Mouse (Mus musculus) forebrain, embryonic 12.5 days (tissue): ENCODE data around the gene Raet1e. TPM values are rescaled to one million over a fixed set of nuclear protein-coding genes. Genes with fewer than 3 reads are reported as not detected.
"Not testable (repeated sequence)": the region's sequence is repeated elsewhere in the genome, so short reads cannot be mapped to it uniquely, and the experiment has no call there.

Experiments used
- ATAC-seq: fragments of 200-750 bp; cut with Nextera tagmentation; 2 replicates; pipeline ENCODE4 v1.8.0; 2017; ENCODE audit warnings: moderate TSS enrichment; ENCODE audit not compliant: low FRiP score
- H3K27ac ChIP-seq: fragments of 300-500 bp; sonication (generic); 2 replicates; pipeline ENCODE4 v1.5.1; 2016; ENCODE audit warnings: mild to moderate bottlenecking
- H3K27me3 ChIP-seq: fragments of 300-500 bp; sonication (generic); 2 replicates; pipeline ENCODE4 v1.6.1; 2016; ENCODE audit warnings: mild to moderate bottlenecking
- H3K36me3 ChIP-seq: fragments of 300-500 bp; sonication (generic); replicated peaks from 2 replicates; pipeline ENCODE4 v1.6.1; 2016; ENCODE audit warnings: mild to moderate bottlenecking
- H3K4me1 ChIP-seq: fragments of 300-500 bp; sonication (generic); 2 replicates; pipeline ENCODE4 v1.6.1; 2016
- H3K4me2 ChIP-seq: fragments of 300-500 bp; sonication (generic); 2 replicates; pipeline ENCODE4 v1.6.1; 2016; ENCODE audit warnings: mild to moderate bottlenecking, moderate library complexity
- H3K4me3 ChIP-seq: fragments of 300-500 bp; sonication (generic); replicated peaks from 2 replicates; pipeline ENCODE4 v1.5.1; 2016; ENCODE audit warnings: mild to moderate bottlenecking
- H3K9ac ChIP-seq: fragments of 300-500 bp; sonication (generic); 2 replicates; pipeline ENCODE4 v1.6.1; 2016; ENCODE audit warnings: mild to moderate bottlenecking
- H3K9me3 ChIP-seq: fragments of 300-500 bp; sonication (generic); 2 replicates; pipeline ENCODE4 v1.6.1; 2016
- WGBS: fragments of 180-500 bp; shearing (Covaris S2); methylation state at CpG from one replicate; pipeline ENCODE4 v1.1.7; 2016; 5-methylcytosine and 5-hydroxymethylcytosine counted together
- polyA plus RNA-seq: library from polyadenylated mRNA; unstranded; fragments of >200 nt; fragmentation: Nextera tagmentation; extraction: Ambion mirVana; gene quantifications from 2 replicates; pipeline ENCODE4 v1.2.1, GENCODE M21; 2016

Raet1e gene
- polyA plus RNA-seq: 5.7 and 5.9 TPM in 2 replicates

GRCm38 (mm10) chr10:22158310-22158999, at the start of gene Raet1e, which contains the start of gene H60b:
Raet1e (plus strand) TSS chr10:22158569.
H60b (plus strand) TSS chr10:22158586.
- H3K27me3 ChIP-seq: peaks cover 75% of the 10 kb centered on the region
- H3K4me1 ChIP-seq, H3K9me3 ChIP-seq, H3K36me3 ChIP-seq, H3K27ac ChIP-seq: not testable (repeated sequence)
- ATAC-seq: peak; percentile 65
- H3K4me2 ChIP-seq: peak within 1 kb of the TSS; percentile 57
- under 1% methylated on average over 47 of the region's 48 CpGs for WGBS
- H3K4me3 ChIP-seq: peak within 1 kb of the TSS; percentile 37
- H3K9ac ChIP-seq: 0 out of 2 replicates have a peak within 1 kb of the TSS, but pooled peaks have one; percentile 17

- Histone ChIP-seq H3K36me3 (no peaks in the 10 kb centered on the region), H3K4me1 (no peaks in the 10 kb centered on the region)
- ATAC-seq: peak; percentile 69
Measured at GRCm38 (mm10) chr10:22140665-22141280, 17.6 kb upstream of the Raet1e start.

GRCm38 (mm10) chr10:22142194-22142593, 16.2 kb upstream of the Raet1e start:
- not testable (repeated sequence) for H3K9ac ChIP-seq, H3K36me3 ChIP-seq, ATAC-seq, H3K27ac ChIP-seq, H3K27me3 ChIP-seq, H3K4me1 ChIP-seq, H3K4me3 ChIP-seq, H3K9me3 ChIP-seq, H3K4me2 ChIP-seq
- WGBS: 90% methylated on average over 1 of the region's 1 CpGs

More at GRCm38 (mm10) chr10:22140665-22141280, 17.6 kb upstream of the Raet1e start:
- H3K27me3 ChIP-seq: no peaks in the 10 kb centered on the region
- 1% methylated on average over 19 of the region's 19 CpGs for whole genome bisulfite sequencing
- H3K4me3 ChIP-seq: peak overlapping the region; percentile 41
- peak overlapping the region; percentile 72 for H3K4me2 ChIP-seq
- H3K9me3 ChIP-seq: no peaks in the 10 kb centered on the region
- H3K9ac ChIP-seq: peak overlapping the region; percentile 68
- no peak overlapping the region for H3K27ac ChIP-seq

GRCm38 (mm10) chr10:22142926-22143325, 15.4 kb upstream of the Raet1e start:
- Histone ChIP-seq H3K9ac (no peak overlapping the region), H3K4me3 (no peak overlapping the region), H3K9me3 (no peaks in the 10 kb centered on the region), H3K27me3 (no peaks in the 10 kb centered on the region), H3K4me1 (no peaks in the 10 kb centered on the region), H3K27ac (no peak overlapping the region), H3K4me2 (no peak overlapping the region), H3K36me3 (no peaks in the 10 kb centered on the region)
- ATAC-seq: no peak
- WGBS: 69% methylated on average over 5 of the region's 5 CpGs

- ATAC-seq: peak; percentile 79
- H3K27ac ChIP-seq: peak overlapping the region; percentile 68; the same call in 1 of the 2 replicates
- no peaks in the 10 kb centered on the region for H3K36me3 ChIP-seq
- no peaks in the 10 kb centered on the region for H3K9me3 ChIP-seq
- peak overlapping the region; percentile 84 for H3K4me2 ChIP-seq
- peak overlapping the region; percentile 65 for H3K4me3 ChIP-seq
- peaks cover 33% of the 10 kb centered on the region for H3K27me3 ChIP-seq
- H3K9ac ChIP-seq: peak overlapping the region; percentile 67
- peaks cover 30% of the 10 kb centered on the region for H3K4me1 ChIP-seq
- WGBS: under 1% methylated on average over 47 of the region's 50 CpGs
Measured at GRCm38 (mm10) chr10:22148441-22149072, 9.8 kb upstream of the Raet1e start.

GRCm38 (mm10) chr10:22149073-22149690, 9.2 kb upstream of the Raet1e start, which contains the start of gene E030030I06Rik:
E030030I06Rik (minus strand) TSS chr10:22149270.
- Histone ChIP-seq H3K27me3 (peaks cover 39% of the 10 kb centered on the region), H3K36me3 (no peaks in the 10 kb centered on the region), H3K9me3 (no peaks in the 10 kb centered on the region), H3K9ac (peak within 1 kb of the TSS; percentile 67), H3K27ac (peak within 1 kb of the TSS; percentile 68; the same call in 1 of the 2 replicates), H3K4me3 (peak within 1 kb of the TSS; percentile 65), H3K4me1 (peaks cover 30% of the 10 kb centered on the region), H3K4me2 (peak within 1 kb of the TSS; percentile 84)
- under 1% methylated on average over 37 of the region's 37 CpGs for WGBS
- ATAC-seq: peak; percentile 67

GRCm38 (mm10) chr10:22149691-22150465, 8.5 kb upstream of the Raet1e start:
- Histone ChIP-seq H3K36me3 (no peaks in the 10 kb centered on the region), H3K4me2 (peak overlapping the region; percentile 84), H3K9ac (peak overlapping the region; percentile 67; the same call in 1 of the 2 replicates), H3K27ac (no peak overlapping the region), H3K9me3 (no peaks in the 10 kb centered on the region), H3K4me1 (peaks cover 30% of the 10 kb centered on the region), H3K4me3 (peak overlapping the region; percentile 65), H3K27me3 (peaks cover 40% of the 10 kb centered on the region)
- under 1% methylated on average over 50 of the region's 50 CpGs for WGBS
- ATAC-seq: peak; percentile 12; the same call in 1 of the 2 replicates

GRCm38 (mm10) chr10:22150593-22150992, 7.8 kb upstream of the Raet1e start:
- H3K4me2 ChIP-seq: peak overlapping the region; percentile 84
- no peak for ATAC-seq
- peaks cover 30% of the 10 kb centered on the region for H3K4me1 ChIP-seq
- H3K4me3 ChIP-seq: peak overlapping the region; percentile 65
- WGBS: under 1% methylated on average over 27 of the region's 27 CpGs
- H3K27ac ChIP-seq: no peak overlapping the region
- H3K9ac ChIP-seq: no peak overlapping the region
- no peaks in the 10 kb centered on the region for H3K36me3 ChIP-seq
- peaks cover 47% of the 10 kb centered on the region for H3K27me3 ChIP-seq
- no peaks in the 10 kb centered on the region for H3K9me3 ChIP-seq

GRCm38 (mm10) chr10:22151056-22151862, 7.1 kb upstream of the Raet1e start:
- peaks cover 30% of the 10 kb centered on the region for H3K4me1 ChIP-seq
- peak overlapping the region; percentile 84 for H3K4me2 ChIP-seq
- H3K27me3 ChIP-seq: peaks cover 54% of the 10 kb centered on the region
- H3K4me3 ChIP-seq: peak overlapping the region; percentile 24
- H3K27ac ChIP-seq, H3K36me3 ChIP-seq, H3K9me3 ChIP-seq, ATAC-seq, H3K9ac ChIP-seq: not testable (repeated sequence)
- under 1% methylated on average over 55 of the region's 55 CpGs for WGBS

- 3% methylated on average over 11 of the region's 11 CpGs for WGBS
- peaks cover 62% of the 10 kb centered on the region for H3K27me3 ChIP-seq
- H3K27ac ChIP-seq, H3K4me3 ChIP-seq, H3K9me3 ChIP-seq, ATAC-seq, H3K36me3 ChIP-seq, H3K9ac ChIP-seq: not testable (repeated sequence)
- peak overlapping the region; percentile 46; the same call in 1 of the 2 replicates for H3K4me2 ChIP-seq
- H3K4me1 ChIP-seq: peaks cover 30% of the 10 kb centered on the region
Measured at GRCm38 (mm10) chr10:22151863-22152640, 6.3 kb upstream of the Raet1e start.
